Mouse (Mus musculus) hindbrain, postnatal 0 days (tissue): ENCODE results near the gene Rab15. TPM values are rescaled to one million over a fixed set of nuclear protein-coding genes. Genes with fewer than 3 reads are reported as not detected.
A peak's percentile ranks its signal among the peaks of the same experiment; 100 is the strongest.

Experiments
- ATAC-seq: fragments of 200-750 bp; cut with Nextera tagmentation; 2 replicates; pipeline ENCODE4 v1.8.0; 2017; ENCODE audit warnings: mild to moderate bottlenecking, moderate TSS enrichment, moderate library complexity
- DNase-seq: peaks from one replicate; pipeline ENCODE4 v3.0.0-alpha.2; 2015; ENCODE audit warnings: low spot score
- H3K27ac ChIP-seq: fragments of 300-500 bp; sonication (generic); 2 replicates; pipeline ENCODE4 v1.5.1; 2014; ENCODE audit warnings: mild to moderate bottlenecking
- H3K27me3 ChIP-seq: fragments of 300-500 bp; sonication (generic); 2 replicates; pipeline ENCODE4 v1.6.1; 2014; ENCODE audit warnings: low read length, mixed read lengths; ENCODE audit not compliant: insufficient read depth
- H3K36me3 ChIP-seq: fragments of 300-500 bp; sonication (generic); 2 replicates; pipeline ENCODE4 v1.6.1; 2014; ENCODE audit warnings: low read length, mixed read lengths; ENCODE audit not compliant: insufficient read depth
- H3K4me1 ChIP-seq: fragments of 300-500 bp; sonication (generic); 2 replicates; pipeline ENCODE4 v1.6.1; 2014; ENCODE audit warnings: antibody characterized with exemption, low read length, mixed read lengths; ENCODE audit not compliant: insufficient read depth
- H3K4me2 ChIP-seq: fragments of 300-500 bp; sonication (generic); 2 replicates; pipeline ENCODE4 v1.6.1; 2014; ENCODE audit warnings: low read depth, mild to moderate bottlenecking, low read length, moderate library complexity, mixed read lengths
- H3K4me3 ChIP-seq: fragments of 300-500 bp; sonication (generic); 2 replicates; pipeline ENCODE4 v1.5.1; 2014; ENCODE audit warnings: low read length
- H3K9ac ChIP-seq: fragments of 300-500 bp; sonication (generic); replicated peaks from 2 replicates; pipeline ENCODE4 v1.6.1; 2014; ENCODE audit warnings: mild to moderate bottlenecking, low read length, moderate library complexity, mixed read lengths
- H3K9me3 ChIP-seq: fragments of 300-500 bp; sonication (generic); 2 replicates; pipeline ENCODE4 v1.6.1; 2016; ENCODE audit warnings: low read length, mixed read lengths
- CTCF ChIP-seq: IDR thresholded peaks from 2 replicates; pipeline ENCODE4 v1.5.1; 2016; ENCODE audit warnings: antibody characterized with exemption, control low read depth, low read depth
- WGBS: fragments of 180-500 bp; shearing (Covaris S2); extraction: QIAGEN DNeasy Blood & Tissue Kit; methylation state at CpG from one replicate; pipeline ENCODE4 v1.1.7; 2014; 5-methylcytosine and 5-hydroxymethylcytosine counted together
- polyA plus RNA-seq: library from polyadenylated mRNA; unstranded; fragments of >200 nt; fragmentation: Nextera tagmentation; extraction: Ambion mirVana; gene quantifications from 2 replicates; pipeline ENCODE4 v1.2.1, GENCODE M21; 2015
- total RNA-seq: library from RNA; depleted of rRNA; stranded (reverse); fragments of >200 nt; gene quantifications from 2 replicates; pipeline ENCODE4 v1.2.3, GENCODE M21; 2014

The Rab15 gene
- total and polyA plus RNA-seq, 2 experiments from 2014 or later: 56.5 to 110 TPM

GRCm38 (mm10) chr12:76811006-76811405 is 11.7 kb downstream of the Rab15 start:
- no peaks in the 10 kb centered on the region for H3K4me1 ChIP-seq
- 82% methylated on average over 4 of the region's 4 CpGs for WGBS

GRCm38 (mm10) chr12:76810491-76810890 is 12.2 kb downstream of the Rab15 start:
- no peak for ATAC-seq
- Histone ChIP-seq H3K4me2 (no peak overlapping the region), H3K9me3 (no peaks in the 10 kb centered on the region), H3K9ac (no peak overlapping the region), H3K27ac (no peak overlapping the region), H3K4me1 (no peaks in the 10 kb centered on the region), H3K27me3 (no peaks in the 10 kb centered on the region), H3K36me3 (no peaks in the 10 kb centered on the region), H3K4me3 (no peak overlapping the region)
- 88% methylated on average over 5 of the region's 5 CpGs for WGBS
- DNase-seq: no peak
- no peak for TF ChIP-seq CTCF

More at GRCm38 (mm10) chr12:76811006-76811405, 11.7 kb downstream of the Rab15 start:
- Histone ChIP-seq H3K9ac (no peak overlapping the region), H3K9me3 (no peaks in the 10 kb centered on the region), H3K4me3 (no peak overlapping the region), H3K27me3 (no peaks in the 10 kb centered on the region), H3K4me2 (no peak overlapping the region), H3K27ac (no peak overlapping the region), H3K36me3 (no peaks in the 10 kb centered on the region)
- no peak for DNase-seq
- ATAC-seq: no peak
- TF ChIP-seq CTCF: no peak

GRCm38 (mm10) chr12:76807796-76808195 is 14.9 kb downstream of the Rab15 start:
- no peak for ATAC-seq
- Histone ChIP-seq H3K9ac (no peak overlapping the region), H3K4me1 (no peaks in the 10 kb centered on the region), H3K36me3 (no peaks in the 10 kb centered on the region; the same call in 1 of the 2 replicates), H3K27ac (no peak overlapping the region), H3K9me3 (no peaks in the 10 kb centered on the region), H3K4me3 (no peak overlapping the region), H3K4me2 (no peak overlapping the region), H3K27me3 (no peaks in the 10 kb centered on the region)
- DNase-seq: no peak
- no peak for TF ChIP-seq CTCF
- WGBS: 82% methylated on average over 10 of the region's 10 CpGs

- WGBS: 76% methylated on average over 10 of the region's 10 CpGs
- DNase-seq: peak; percentile 53
These were observed 17.5 kb downstream of the Rab15 start for GRCm38 (mm10) chr12:76805056-76805811.

GRCm38 (mm10) chr12:76803700-76804252 is 18.9 kb downstream of the Rab15 start:
- Histone ChIP-seq H3K9me3 (no peaks in the 10 kb centered on the region), H3K27ac (no peak overlapping the region), H3K4me1 (no peaks in the 10 kb centered on the region), H3K27me3 (no peaks in the 10 kb centered on the region), H3K36me3 (peaks cover 9% of the 10 kb centered on the region), H3K9ac (no peak overlapping the region), H3K4me2 (no peak overlapping the region), H3K4me3 (no peak overlapping the region)
- DNase-seq: peak; percentile 69
- peak; percentile 84 for TF ChIP-seq CTCF
- 53% methylated on average over 7 of the region's 7 CpGs for WGBS
- ATAC-seq: peak; percentile 67

More at GRCm38 (mm10) chr12:76805056-76805811, 17.5 kb downstream of the Rab15 start:
- Histone ChIP-seq H3K27ac (no peak overlapping the region; the same call in 1 of the 2 replicates), H3K4me3 (no peak overlapping the region), H3K4me2 (no peak overlapping the region), H3K36me3 (no peaks in the 10 kb centered on the region; the same call in 1 of the 2 replicates), H3K4me1 (no peaks in the 10 kb centered on the region), H3K9ac (no peak overlapping the region), H3K9me3 (no peaks in the 10 kb centered on the region), H3K27me3 (no peaks in the 10 kb centered on the region)
- ATAC-seq: no peak
- TF ChIP-seq CTCF: no peak

GRCm38 (mm10) chr12:76803028-76803427 is 19.7 kb downstream of the Rab15 start:
- no peak overlapping the region for H3K9ac ChIP-seq
- H3K27me3 ChIP-seq: no peaks in the 10 kb centered on the region
- H3K9me3 ChIP-seq: no peaks in the 10 kb centered on the region
- no peak overlapping the region for H3K27ac ChIP-seq
- DNase-seq: no peak
- peaks cover 9% of the 10 kb centered on the region for H3K36me3 ChIP-seq
- TF ChIP-seq CTCF: no peak
- H3K4me2 ChIP-seq: no peak overlapping the region
- H3K4me3 ChIP-seq: no peak overlapping the region
- ATAC-seq: no peak
- WGBS: 90% methylated on average over 10 of the region's 10 CpGs
- no peaks in the 10 kb centered on the region for H3K4me1 ChIP-seq
